Mouse (Mus musculus) gastrocnemius, postnatal 36 days (tissue): ENCODE measurements around the gene Psmc3ip. TPM values are rescaled to one million over a fixed set of nuclear protein-coding genes. Genes with fewer than 3 reads are reported as not detected.
"Not testable (repeated sequence)": the region's sequence is repeated elsewhere in the genome, so short reads cannot be mapped to it uniquely, and the experiment has no call there.

Experiments
- DNase-seq, 2 experiments: peaks; one replicate each; pipeline ENCODE4 v3.0.0; 2022
- intact Hi-C: fragments of 180-260 bp; cut with DNase I; formaldehyde crosslinking; loops from one replicate; pipeline ENCODE4 v1.15.1; 2025
- long read RNA-seq, 2 experiments: library from polyadenylated mRNA; stranded (forward); transcript quantifications; one replicate each; pipeline ENCODE4 v2.0.0; 2021
- total RNA-seq, 2 experiments: library from RNA; stranded (reverse); gene quantifications; 2 replicates each; pipeline ENCODE4 v1.2.3; 2021

Gene Psmc3ip
- total RNA-seq: 1 to 10 TPM; 1.6 to 2.1 TPM
- long read RNA-seq, experiment 1, partial matches to known transcripts: 1 of 1 reads
- long read RNA-seq, experiment 1, other reads (novel, unspliced or antisense): 0 of 1 reads
- long read RNA-seq, experiment 2, partial matches to known transcripts: 0 of 1 reads
- long read RNA-seq, experiment 2, other reads (novel, unspliced or antisense): 0 of 1 reads

DNA sequence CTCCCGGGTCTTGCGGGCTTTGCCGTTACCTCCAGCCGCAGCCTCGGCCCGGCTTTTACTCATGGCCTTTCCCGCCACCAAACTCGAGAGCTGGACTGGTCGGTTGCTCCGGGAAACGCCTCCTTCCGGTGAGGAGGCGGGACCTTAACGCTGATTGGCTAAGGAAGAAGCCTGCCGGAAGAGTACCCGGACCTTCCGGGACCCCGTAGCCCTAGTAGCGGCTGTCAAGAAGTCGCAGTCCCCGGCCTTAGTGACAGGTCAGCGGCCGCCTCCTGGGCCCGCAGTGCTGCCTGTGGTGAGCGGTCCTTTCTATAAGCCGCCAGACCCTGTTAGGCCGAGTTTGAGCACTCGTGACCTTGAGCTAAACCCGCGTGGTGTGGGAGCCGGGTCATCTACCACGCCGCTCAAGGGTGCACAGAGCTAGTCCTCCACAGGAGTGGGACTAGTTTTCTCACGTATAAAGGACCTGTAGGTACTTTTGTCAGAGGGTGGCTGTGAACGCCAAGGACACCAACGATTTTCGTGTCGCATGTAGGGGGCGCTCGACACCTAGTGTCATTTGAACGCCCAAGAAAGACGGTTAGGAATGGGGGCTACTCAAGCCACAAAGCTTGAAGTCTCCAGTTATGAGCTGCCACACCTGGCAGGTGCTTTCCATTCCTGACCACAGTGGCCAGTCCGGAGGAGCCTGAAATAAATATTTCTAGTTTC is at the start of gene Psmc3ip:
Gene Psmc3ip, minus strand, starts transcription at position 123 of the 711 bp plus-strand sequence.
- DNase-seq: peak; percentile 93 to 96
- intact Hi-C loops: loop anchor here (1.0 kb wide), 1 partner anchor 80 kb away; the partner anchor contains the start of gene Ccr10

DNA sequence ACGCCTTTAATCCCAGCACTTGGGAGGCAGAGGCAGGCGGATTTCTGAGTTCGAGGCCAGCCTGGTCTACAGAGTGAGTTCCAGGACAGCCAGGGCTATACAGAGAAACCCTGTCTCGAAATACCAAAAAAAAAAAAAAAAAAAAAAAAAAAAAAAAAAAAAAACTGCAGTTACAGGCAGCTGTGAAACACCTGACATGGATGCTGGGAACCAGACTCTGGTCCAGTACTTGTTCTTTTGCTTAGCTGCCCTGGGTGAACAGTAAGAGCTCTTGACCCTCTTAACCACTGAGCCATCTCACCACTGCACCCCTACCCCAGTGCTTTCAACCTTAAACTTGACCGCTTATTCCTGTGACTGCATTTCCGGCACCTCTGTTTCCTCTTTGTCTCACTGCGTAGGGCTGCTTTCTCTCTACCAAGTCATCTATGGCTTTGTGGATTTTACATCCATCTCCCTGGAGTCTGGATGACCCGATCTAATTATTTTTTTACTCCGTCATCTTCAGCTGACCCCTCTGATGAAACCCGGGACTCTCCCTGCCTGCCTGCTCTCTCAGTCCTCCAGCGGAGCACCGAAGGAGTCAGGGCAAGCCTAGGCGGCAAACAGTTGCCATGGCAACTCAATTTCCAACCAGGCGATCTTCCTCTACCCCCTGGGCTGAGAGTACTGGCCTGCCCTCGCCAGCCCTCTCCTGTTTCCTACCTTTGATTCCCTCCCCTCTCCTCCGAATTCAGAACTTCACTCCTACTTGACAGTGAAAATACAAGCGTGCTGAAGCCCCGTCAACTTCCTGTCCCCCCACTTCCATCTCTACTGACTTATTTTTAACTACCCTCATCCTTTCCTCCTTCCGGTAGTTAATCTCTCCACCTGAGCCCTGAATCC is 48.3 kb upstream of the Psmc3ip start:
- no peak for DNase-seq
- intact Hi-C loops: no loop called here

DNA sequence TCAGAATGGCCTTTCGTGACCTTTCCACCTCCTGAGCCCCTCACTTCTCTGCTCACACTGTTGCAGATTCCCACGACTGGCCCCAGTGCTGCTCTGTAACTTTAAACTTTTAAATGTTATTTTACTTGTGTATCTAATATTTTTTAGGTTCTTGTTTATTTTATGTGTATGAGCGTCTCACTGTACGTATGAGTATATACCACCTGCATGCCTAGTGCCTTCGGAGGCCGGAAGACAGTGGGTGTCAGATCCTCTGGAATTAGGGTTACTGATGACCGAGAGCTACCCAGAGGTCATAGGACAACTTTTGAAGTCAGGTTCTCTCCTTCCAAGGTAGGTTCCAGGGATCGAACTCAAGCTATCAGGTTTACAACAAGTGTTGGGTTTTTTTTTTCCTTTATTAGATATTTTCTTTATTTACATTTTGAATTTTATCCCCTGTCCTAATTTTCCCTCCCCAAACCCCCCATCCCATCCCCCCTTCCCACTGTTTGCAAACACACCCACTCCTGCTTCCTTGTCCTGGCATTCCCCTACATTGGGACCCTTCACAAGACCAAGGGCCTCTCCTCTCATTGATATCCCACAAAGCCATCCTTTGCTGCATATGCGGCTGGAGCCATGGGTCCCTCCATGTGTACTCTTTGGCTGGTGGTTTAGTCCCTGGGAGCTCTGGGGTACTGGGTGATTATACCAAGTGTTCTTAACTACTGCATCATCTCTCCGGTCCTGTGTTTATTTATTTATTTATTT is 47.2 kb upstream of the Psmc3ip start:
- intact Hi-C loops: no loop called here
- DNase-seq: no peak

DNA sequence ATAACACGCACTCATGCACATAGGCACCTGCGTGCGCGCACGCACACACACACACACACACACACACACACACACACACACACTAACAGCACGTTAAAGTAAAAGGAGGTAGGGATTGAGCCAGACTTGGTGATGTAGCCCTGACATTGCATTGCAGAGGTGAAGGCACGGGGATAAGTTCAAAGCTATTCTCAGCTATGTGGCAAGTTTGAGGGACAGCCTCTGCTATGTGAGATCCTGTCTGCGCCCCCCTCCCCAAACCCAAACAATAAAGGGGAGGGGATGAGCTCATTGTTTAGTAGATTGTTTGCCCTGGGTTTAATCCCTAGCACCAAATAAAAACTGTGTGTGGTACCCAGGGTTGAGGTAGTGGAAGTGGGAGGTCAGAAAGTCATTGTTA is 45.9 kb upstream of the Psmc3ip start:
- DNase-seq: no peak
- intact Hi-C loops: no loop called here

DNA sequence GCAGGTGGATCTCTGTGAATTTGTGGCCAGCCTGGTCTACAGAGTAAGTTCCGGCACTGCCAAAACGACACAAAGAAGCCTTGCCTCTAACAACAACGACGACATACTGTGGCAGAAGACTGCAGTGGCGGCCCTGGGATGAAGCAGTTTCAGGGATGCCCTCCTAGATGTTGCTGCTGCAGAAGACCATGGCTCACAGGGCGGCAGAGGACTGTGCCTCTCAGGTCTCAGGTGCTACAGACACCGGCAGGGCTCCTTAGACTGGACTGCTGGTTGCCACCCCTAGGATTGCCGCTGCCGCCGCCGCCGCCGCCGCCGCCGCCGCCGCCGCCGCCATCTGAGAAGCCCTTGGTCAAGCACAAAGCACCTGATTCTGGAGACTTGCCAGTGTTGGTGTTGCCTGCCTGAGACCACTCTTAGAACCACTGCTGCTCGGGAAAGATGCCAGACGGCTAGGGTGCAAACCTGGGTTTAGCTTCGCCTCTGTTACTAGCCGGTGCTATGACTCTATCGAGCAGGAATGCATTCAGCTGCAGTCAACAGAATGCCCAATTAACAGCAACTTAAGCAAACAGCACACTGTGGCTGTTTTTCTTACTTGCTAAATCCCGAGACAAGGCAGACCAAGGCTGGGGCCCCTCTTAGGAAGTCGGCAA is 45.1 kb upstream of the Psmc3ip start:
- DNase-seq: no peak
- intact Hi-C loops: no loop called here

DNA sequence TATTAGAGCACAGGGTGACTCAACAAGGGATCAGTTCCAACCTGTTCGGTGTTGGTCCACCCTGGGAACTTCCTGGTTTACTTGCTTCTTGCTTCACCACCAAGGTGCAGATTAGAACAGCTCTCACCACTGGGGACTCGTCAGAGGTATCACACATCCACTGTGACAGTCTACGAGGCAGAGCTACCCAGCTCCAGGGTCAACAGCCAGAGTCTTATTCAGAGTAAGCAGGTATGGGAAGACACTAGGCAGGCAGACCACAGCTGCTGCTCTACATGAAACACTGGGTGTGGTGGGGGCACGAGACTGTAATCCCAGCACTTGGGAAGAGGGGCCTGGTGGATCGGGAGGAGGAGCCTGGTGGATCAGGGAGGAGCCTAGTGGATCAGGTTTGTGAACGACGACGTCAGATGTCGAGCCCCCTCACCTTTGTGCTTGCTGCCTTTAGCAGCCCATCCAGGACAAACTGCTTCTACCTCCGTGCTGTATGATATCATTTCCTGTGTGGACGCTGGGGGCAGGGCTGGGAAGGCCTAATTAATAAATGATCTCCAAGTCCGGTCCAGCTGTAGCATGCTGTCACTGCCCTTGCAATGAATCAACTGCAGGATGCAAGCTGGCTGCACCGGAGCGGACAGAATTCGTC is 43.4 kb upstream of the Psmc3ip start:
- no peak for DNase-seq
- intact Hi-C loops: no loop called here

DNA sequence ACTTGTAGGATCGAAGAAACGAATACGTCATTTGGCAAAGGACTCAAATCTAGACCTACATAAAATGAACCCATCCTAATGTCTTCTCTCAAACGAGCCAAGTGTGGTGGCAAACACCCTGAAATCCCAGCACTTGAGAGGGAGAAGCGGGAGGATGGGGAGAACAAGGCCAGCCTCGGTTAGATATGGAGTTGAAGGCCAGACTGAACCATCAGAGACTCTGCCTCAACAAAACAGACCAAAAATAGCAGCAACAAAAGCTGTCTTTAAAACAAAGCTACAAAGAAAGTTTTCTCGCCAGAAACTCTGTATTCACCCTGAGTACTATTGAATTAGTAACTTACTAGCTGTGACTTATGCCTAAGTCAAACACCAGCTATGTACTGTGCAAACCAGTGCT is 41.8 kb upstream of the Psmc3ip start:
- intact Hi-C loops: no loop called here
- no peak for DNase-seq

DNA sequence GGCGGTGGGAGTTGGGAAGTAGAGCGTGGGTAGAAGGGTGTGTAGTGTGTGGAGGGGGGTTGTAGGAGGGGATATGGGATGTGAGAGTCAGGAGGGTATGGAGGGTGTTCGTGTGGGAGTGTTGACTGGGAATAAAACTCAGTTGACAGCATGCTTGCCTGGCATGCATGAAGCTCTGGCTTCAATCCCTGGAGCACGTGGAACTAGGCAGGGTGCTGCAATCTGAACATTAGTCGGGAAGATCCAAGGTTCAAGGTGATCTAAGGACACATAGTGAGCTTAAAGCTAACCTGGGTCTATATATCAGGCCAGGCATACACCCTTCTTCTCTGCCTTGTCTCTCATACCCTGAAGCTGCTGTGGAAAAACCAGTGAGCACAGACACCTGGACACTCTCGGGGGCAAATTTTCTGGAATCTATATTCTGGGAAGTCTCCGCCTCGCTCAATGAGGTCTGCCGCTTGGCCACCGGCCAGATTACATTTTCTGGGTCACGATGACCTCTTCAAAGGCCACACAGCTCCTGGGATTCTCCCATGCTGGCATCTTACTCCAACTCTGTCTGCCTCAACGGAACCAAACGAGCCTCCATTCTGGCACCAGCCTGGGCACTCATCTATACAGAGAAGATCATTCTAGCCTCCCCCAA is 39.1 kb upstream of the Psmc3ip start:
- DNase-seq: no peak
- intact Hi-C loops: loop anchor here (5.0 kb wide), 1 partner anchor 33 kb away; no protein-coding TSS in a partner anchor

DNA sequence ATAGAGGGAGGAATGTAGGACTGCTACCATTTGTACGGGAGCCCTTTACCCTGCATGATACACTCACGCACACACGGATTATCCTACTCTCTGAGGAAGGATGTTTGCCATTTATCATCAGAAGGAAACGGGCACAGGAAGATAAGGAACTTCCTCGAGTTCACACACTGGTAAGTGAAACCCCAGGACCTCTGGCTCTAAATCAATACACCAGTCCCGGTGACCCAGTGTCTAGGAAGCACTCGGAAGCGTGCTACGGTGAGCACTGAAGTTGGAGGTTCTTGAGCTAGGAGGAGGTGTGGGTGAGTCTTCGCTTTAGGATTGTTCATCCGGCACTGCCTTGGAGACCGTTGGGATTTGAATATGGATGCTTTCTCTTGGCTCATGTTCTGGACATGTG is 37.8 kb upstream of the Psmc3ip start:
- intact Hi-C loops: loop anchor here (5.0 kb wide), 1 partner anchor 34 kb away; no protein-coding TSS in a partner anchor
- no peak for DNase-seq

DNA sequence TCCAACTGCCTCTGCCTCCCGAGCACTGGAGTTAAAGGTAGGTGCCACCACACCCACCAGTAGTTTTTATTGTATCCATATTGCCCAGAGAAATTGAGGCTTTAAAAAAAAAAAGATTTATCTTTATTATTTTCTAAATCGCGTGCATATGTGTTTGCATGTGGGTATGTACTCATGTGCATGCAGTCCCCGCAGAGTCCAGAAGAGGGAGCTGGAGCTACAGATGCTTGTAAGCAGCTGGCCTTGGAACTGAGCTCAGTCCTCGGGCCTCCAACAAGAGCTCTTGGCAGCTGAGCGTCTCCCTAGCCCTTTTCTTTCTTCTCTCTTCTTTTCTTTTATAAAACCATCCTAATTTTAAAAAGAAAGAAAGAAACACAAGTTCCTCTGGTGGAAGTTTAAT is 36.5 kb upstream of the Psmc3ip start:
- intact Hi-C loops: loop anchor here (5.0 kb wide), 1 partner anchor 36 kb away; no protein-coding TSS in a partner anchor
- DNase-seq: no peak

DNA sequence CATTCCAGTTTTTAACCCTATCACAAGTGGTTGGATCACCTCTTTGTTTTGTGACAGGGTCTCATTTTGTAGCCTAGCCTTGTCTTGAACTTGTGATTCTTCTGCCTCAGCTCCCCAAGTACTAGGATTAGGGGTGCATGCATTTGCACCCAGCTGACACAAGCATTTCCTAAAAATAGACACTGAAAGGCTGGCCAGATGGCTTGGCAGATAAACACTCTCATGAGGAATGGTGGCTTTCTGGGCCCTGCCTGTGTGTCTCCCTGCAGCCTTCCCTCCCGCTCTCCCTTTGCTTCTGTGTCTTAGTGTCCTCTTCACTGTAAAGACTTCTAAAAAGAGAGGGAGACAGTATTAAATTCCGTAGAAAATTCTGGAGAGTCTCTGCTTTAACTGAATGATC is 36.0 kb upstream of the Psmc3ip start:
- intact Hi-C loops: loop anchor here (5.0 kb wide), 1 partner anchor 36 kb away; no protein-coding TSS in a partner anchor
- DNase-seq: no peak

DNA sequence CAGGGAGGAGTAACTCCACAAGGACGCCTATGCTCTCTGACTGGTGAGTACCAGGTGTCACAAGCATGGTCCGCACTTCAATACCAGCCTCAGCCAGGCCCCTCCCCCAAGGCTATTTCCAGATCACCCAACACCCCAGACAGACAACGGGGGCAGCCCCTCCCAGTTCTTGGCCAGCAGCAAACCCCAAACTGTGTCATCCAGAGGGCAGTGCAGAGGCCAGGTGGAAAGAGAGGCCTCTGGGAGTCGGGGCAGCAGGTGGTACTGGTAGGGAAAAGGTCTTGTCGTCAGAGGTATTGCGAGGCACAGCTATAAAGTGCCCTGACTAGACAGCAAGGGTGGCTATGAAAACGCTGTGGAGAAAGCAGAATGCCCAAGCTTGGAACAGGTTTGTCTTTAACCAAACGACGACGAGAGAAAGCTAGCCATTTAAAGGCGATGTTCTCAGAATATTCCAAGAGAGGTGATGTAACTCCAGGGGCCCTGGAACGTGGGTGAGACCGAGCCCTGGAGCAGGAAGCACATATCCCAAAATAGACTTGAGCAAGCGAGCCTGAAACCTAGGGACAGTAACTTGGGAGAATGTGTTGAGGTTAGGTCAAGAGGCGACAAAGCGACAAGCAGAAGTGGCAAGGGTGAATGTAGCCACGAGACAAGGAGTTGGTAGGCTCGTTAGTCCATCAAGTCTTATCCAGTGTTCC is 35.0 kb upstream of the Psmc3ip start:
- DNase-seq: peak; percentile 55 to 70
- intact Hi-C loops: loop anchor here (5.0 kb wide), 1 partner anchor 37 kb away; no protein-coding TSS in a partner anchor

DNA sequence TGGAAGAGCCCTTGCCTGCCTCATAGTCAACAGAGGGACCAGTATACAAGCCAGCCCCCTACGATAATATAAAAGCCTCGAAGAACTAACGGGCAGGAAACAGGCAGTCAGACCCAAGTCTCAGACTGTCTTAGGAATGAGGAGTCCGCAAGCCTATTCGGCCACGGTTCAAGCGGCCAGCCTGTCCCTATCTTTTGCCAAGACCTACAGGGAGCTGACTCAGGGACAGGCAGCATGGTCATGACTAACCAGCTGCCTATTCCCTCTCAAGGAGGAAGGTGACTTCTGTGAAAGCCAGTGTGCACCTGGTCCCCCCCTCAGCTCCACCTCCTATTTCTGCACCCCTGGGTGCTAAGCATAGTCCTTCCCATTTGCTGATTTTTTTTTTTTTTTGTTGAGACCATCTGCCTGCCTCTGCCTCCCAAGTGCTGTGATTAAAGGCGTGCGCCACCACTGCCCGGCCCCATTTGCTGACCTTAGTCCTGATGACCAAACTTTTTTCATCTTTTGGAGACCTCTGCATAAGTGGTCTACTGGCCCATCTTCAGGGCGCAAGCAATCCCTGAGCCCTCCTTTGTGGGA is 33.9 kb upstream of the Psmc3ip start:
- intact Hi-C loops: no loop called here

DNA sequence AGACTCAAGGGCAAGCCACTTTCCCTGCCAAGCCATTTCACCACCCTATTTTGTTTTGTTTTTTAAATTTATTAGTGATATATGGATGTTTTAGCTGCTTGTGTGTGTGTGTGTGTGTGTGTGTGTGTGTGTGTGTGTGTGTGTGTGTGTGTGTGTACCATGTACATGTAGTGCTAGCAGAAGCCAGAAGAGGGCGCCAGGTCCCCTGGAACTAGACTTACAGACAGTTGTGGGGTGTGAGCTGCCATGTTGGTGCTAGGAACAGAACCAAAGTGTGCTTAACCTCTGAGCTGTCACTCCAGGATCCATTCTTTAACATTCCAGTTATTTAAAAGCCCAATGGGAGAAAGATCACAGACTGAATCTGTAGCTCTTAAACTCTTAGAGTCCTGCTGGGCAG is 31.8 kb upstream of the Psmc3ip start:
- intact Hi-C loops: no loop called here

More for the DNA sequence above, 33.9 kb upstream of the Psmc3ip start:
- DNase-seq: peak; percentile 26 to 38

DNA sequence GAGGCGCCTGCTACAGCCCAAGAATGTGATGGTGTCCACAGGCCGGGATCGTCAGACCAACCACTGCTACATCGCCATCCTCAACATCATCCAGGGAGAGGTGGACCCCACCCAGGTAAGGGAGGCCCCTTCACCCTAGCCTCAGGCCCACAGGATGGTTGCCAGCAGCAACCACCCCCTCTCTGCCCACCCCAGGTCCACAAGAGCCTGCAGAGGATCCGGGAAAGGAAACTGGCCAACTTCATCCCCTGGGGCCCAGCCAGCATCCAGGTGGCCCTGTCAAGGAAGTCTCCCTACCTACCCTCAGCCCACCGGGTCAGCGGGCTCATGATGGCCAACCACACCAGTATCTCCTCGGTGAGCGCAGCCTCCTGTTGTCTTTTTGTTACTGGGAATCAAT is 29.8 kb upstream of the Psmc3ip start:
- DNase-seq, intact Hi-C loops: not testable (repeated sequence)

More for the DNA sequence above, 31.8 kb upstream of the Psmc3ip start:
- DNase-seq: no peak

DNA sequence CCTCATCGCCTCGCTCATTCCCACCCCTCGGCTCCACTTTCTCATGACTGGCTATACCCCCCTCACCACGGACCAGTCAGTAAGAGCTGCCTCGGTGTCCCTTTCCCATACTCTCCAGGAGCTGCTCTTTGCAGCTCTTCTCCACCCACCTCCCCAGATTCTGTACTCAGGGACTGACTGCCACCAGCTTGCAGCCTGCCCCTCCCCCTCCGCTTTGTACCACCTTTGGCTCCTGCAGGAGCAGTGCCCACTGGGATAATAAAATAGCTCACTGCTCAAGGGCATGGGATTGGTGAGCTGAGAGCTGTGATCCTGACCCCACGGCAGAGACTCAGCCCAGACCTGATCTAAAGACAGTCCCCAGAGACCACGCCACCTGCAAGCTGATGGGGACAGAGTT is 29.3 kb upstream of the Psmc3ip start:
- DNase-seq, intact Hi-C loops: not testable (repeated sequence)

DNA sequence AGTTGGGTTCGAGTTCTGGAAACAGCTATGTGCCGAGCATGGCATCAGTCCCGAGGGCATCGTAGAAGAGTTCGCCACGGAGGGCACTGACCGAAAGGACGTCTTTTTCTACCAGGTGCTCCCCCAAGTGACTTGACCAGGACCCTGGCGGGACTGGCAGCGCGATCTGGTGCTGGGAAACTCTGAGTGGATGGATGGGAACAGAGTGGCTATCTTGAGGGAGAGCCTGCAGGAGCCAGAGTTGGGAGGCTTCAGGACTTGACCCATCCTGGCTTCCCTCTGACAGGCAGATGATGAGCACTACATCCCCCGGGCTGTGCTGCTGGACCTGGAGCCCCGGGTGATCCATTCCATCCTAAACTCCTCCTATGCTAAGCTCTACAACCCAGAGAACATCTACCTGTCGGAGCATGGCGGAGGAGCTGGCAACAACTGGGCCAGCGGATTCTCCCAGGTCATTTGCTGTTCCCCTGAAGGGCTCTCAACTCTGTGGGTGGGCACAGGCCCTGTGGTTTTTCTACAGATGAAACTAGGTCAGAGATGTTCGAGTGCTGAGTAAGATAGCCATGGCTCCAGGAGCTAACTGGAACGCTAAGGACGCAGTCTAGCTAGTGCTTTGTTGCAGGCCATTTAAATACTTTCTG is 25.4 kb upstream of the Psmc3ip start:
- intact Hi-C loops: no loop called here
- DNase-seq: no peak
